Mouse (Mus musculus): Measurements from ENCODE around the gene Cd44. TPM values are rescaled to one million over a fixed set of nuclear protein-coding genes. Genes with fewer than 3 reads are reported as not detected.

Cd44 gene
- polyA plus RNA-seq, 1 experiment, result 77.1 TPM

DNA sequence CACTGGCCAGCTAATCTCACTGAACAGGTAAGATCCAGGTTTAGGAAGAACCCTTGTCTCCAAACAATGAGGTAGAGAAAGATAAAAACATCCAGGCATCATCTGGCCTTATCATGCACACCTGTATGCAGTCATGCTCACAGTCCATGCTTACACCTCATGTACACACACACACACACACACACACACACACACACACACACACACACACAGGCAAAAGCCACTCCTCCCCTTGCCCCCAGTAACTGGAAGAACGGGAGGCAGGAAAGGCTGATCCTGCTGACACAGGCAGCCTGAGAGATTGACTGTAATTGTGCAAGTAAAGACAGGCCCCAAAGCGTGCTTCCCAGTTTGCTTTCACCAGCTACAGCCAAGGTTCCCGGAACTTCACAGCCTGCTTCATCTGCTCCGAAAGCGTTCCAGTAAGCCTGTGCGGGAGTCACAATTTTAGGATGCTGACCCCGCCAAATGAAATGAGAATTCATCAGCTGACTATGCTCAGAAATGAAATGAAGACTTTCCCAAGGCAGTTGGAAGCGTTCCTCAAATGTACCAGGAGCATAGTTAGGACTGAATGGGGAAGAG is 19.4 kb downstream of the Cd44 start:
- TF ChIP-seq REST (IDR thresholded peaks at IDR 0.05; ENCODE audit: insufficient read depth, insufficient read length), result no peak
- no peak for TF ChIP-seq POLR2A (IDR thresholded peaks at IDR 0.05; ENCODE audit: insufficient read length, low read depth)
- TF ChIP-seq USF1 (IDR thresholded peaks at IDR 0.05; ENCODE audit: low read depth), result no peak
- TF ChIP-seq CEBPB (IDR thresholded peaks at IDR 0.05; ENCODE audit: insufficient read depth, poor library complexity, severe bottlenecking), result no peak
- TF ChIP-seq TCF3 (IDR thresholded peaks at IDR 0.05; ENCODE audit: insufficient read length, low read depth), result no peak
- no peak for TF ChIP-seq POLR2AphosphoS2 (IDR thresholded peaks at IDR 0.05; ENCODE audit: insufficient read length, low read depth)
- TF ChIP-seq TCF12 (IDR thresholded peaks at IDR 0.05; ENCODE audit: insufficient read depth, poor library complexity, severe bottlenecking), result no peak
- no peak for TF ChIP-seq E2F4 (IDR thresholded peaks at IDR 0.05; ENCODE audit: insufficient read depth)
- TF ChIP-seq MYOG (IDR thresholded peaks at IDR 0.05; ENCODE audit: control insufficient read depth in 1 of 3, insufficient read depth in 1 of 3, insufficient read length in 2 of 3, low read depth in 2 of 3), result no peak
- no peak for TF ChIP-seq MYOD1 (IDR thresholded peaks at IDR 0.05; ENCODE audit: control insufficient read depth in 1 of 3, insufficient read length in 2 of 3, low read depth in 2 of 3)
- Histone ChIP-seq H3ac (ENCODE audit: control insufficient read depth, insufficient read length) (no peak overlapping the region), H3K79me2 (ENCODE audit: control insufficient read depth, insufficient read depth) (peaks cover 100% of the 10 kb centered on the region), H3K4me3 (no peak overlapping the region), H3K4me2 (ENCODE audit: low read depth) (no peak overlapping the region), H3K27me3 (ENCODE audit: control insufficient read depth, insufficient read depth, insufficient read length) (no peaks in the 10 kb centered on the region), H3K36me3 (ENCODE audit: control insufficient read depth, insufficient read depth) (peaks cover 36% of the 10 kb centered on the region)

DNA sequence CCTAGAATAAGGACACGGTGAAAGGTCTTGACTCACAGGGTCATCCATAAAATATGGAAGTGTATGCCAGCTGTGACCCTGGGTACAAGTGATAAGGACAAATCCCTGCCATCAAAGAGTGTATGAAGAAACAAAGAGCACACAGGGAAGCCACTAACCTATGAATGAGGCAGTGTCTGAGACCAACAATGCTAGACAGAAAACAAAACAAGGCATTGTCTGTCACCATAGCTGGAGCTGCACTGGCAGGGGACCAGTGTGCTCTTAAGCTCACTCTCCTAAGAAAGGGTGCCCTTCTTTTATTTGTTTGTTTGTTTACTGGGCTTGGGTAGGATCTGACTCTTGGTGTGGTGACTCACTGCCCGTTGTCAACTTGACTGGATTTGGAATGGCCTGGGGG is 23.0 kb downstream of the Cd44 start:
- H3K36me3 ChIP-seq (ENCODE audit: control insufficient read depth, insufficient read depth), result peaks cover 6% of the 10 kb centered on the region

DNA sequence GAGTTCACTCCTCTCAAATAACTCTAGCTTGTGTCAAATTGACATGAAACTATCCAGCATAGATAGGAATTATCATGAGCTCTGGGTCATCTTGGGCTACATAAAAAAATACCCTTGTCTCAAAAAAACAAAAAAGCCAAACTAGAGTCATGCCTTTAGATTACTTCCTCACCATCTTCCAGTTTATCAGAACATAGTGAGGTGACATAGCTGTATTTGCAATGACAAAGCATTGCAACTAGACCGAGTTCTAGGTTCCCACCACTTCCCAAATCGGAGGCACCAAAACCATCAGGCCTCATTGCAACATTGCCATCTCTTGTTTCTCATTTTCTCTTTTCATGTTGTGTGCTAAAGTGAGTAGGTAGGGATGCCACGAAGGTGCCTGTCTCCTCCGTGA is 24.0 kb downstream of the Cd44 start:
- no peak for TF ChIP-seq MYOG (IDR thresholded peaks at IDR 0.05; ENCODE audit: control insufficient read depth in 1 of 3, insufficient read depth in 1 of 3, insufficient read length in 2 of 3, low read depth in 2 of 3)
- TF ChIP-seq SRF (IDR thresholded peaks at IDR 0.05; ENCODE audit: control insufficient read depth, insufficient read length, low read depth), result no peak
- no peak for TF ChIP-seq POLR2A (IDR thresholded peaks at IDR 0.05; ENCODE audit: insufficient read length, low read depth)
- TF ChIP-seq TCF3 (IDR thresholded peaks at IDR 0.05; ENCODE audit: insufficient read length, low read depth), result no peak
- no peak for TF ChIP-seq MYOD1 (IDR thresholded peaks at IDR 0.05; ENCODE audit: control insufficient read depth in 1 of 3, insufficient read length in 2 of 3, low read depth in 2 of 3)
- TF ChIP-seq MAX (IDR thresholded peaks at IDR 0.05; ENCODE audit: low read depth), result no peak
- no peak for TF ChIP-seq TCF12 (IDR thresholded peaks at IDR 0.05; ENCODE audit: insufficient read depth, poor library complexity, severe bottlenecking)
- Histone ChIP-seq H3K36me3 (ENCODE audit: control insufficient read depth, insufficient read depth) (peaks cover 3% of the 10 kb centered on the region), H3K4me2 (ENCODE audit: low read depth) (no peak overlapping the region), H3K27me3 (ENCODE audit: control insufficient read depth, insufficient read depth, insufficient read length) (no peaks in the 10 kb centered on the region), H3K4me3 (no peak overlapping the region), H3ac (ENCODE audit: control insufficient read depth, insufficient read length) (no peak overlapping the region), H3K79me2 (ENCODE audit: control insufficient read depth, insufficient read depth) (peaks cover 99% of the 10 kb centered on the region)

More for the DNA sequence above, 23.0 kb downstream of the Cd44 start:
- no peak for TF ChIP-seq REST (IDR thresholded peaks at IDR 0.05; ENCODE audit: insufficient read depth, insufficient read length)
- no peak for TF ChIP-seq MYOD1 (IDR thresholded peaks at IDR 0.05; ENCODE audit: control insufficient read depth in 1 of 3, insufficient read length in 2 of 3, low read depth in 2 of 3)
- no peak for TF ChIP-seq CEBPB (IDR thresholded peaks at IDR 0.05; ENCODE audit: insufficient read depth, poor library complexity, severe bottlenecking)
- TF ChIP-seq POLR2AphosphoS2 (IDR thresholded peaks at IDR 0.05; ENCODE audit: insufficient read length, low read depth), result no peak
- TF ChIP-seq MYOG (IDR thresholded peaks at IDR 0.05; ENCODE audit: control insufficient read depth in 1 of 3, insufficient read depth in 1 of 3, insufficient read length in 2 of 3, low read depth in 2 of 3), result no peak
- TF ChIP-seq TCF3 (IDR thresholded peaks at IDR 0.05; ENCODE audit: insufficient read length, low read depth), result no peak
- TF ChIP-seq TCF12 (IDR thresholded peaks at IDR 0.05; ENCODE audit: insufficient read depth, poor library complexity, severe bottlenecking), result no peak
- no peak overlapping the region for H3K4me2 ChIP-seq (ENCODE audit: low read depth)
- no peak overlapping the region for H3K4me3 ChIP-seq
- no peak overlapping the region for H3ac ChIP-seq (ENCODE audit: control insufficient read depth, insufficient read length)
- H3K79me2 ChIP-seq (ENCODE audit: control insufficient read depth, insufficient read depth), result peaks cover 100% of the 10 kb centered on the region
- H3K27me3 ChIP-seq (ENCODE audit: control insufficient read depth, insufficient read depth, insufficient read length), result no peaks in the 10 kb centered on the region

DNA sequence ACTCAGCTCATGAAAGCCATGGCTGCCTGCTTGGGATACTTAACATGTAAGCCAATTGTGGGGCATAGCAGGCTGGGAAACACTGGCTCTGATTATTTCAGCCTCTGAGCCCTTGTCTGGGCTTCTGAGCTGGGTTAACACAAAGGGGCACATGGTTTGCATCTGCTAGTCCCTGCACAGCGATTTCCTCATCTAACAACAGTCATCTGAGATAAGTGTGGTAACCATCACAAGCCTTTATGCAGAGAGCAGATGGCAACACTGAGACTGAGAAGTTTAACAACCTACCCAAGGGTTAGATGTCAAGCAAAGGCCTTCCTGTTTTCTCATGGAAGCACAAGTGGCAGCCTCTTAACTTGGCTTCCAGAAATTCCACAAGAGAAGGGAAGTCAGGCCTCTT is 25.3 kb downstream of the Cd44 start:
- Histone ChIP-seq H3K4me2 (ENCODE audit: low read depth) (no peak overlapping the region), H3K4me3 (no peak overlapping the region), H3K27me3 (ENCODE audit: control insufficient read depth, insufficient read depth, insufficient read length) (no peaks in the 10 kb centered on the region), H3K79me2 (ENCODE audit: control insufficient read depth, insufficient read depth) (peaks cover 99% of the 10 kb centered on the region), H3ac (ENCODE audit: control insufficient read depth, insufficient read length) (no peak overlapping the region), H3K36me3 (ENCODE audit: control insufficient read depth, insufficient read depth) (peaks cover 8% of the 10 kb centered on the region)
- TF ChIP-seq E2F4 (IDR thresholded peaks at IDR 0.05; ENCODE audit: insufficient read depth), result no peak

DNA sequence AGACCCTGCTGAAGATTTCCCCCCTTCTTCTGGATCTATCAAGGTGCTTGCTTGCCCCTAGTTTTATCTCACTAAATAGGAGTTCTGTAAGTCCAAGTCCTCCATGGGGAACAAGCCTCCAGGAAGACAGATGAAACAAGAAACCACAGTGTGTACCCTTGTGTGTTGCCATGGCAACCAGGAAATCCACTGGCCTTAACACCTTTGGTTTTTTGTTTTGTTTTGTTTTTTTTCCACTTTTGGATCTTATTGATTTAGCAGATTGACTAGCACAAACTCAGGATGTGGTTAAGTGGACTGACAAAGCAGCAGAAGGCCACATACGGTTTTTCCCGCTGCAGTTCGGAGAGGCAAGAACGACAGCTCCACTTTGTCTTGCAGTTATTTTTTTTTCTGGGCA is 27.6 kb downstream of the Cd44 start:
- Histone ChIP-seq H3ac (ENCODE audit: control insufficient read depth, insufficient read length) (no peak overlapping the region), H3K4me3 (no peak overlapping the region), H3K27me3 (ENCODE audit: control insufficient read depth, insufficient read depth, insufficient read length) (no peaks in the 10 kb centered on the region), H3K4me2 (ENCODE audit: low read depth) (peak overlapping the region; percentile 65), H3K36me3 (ENCODE audit: control insufficient read depth, insufficient read depth) (peaks cover 13% of the 10 kb centered on the region), H3K79me2 (ENCODE audit: control insufficient read depth, insufficient read depth) (peaks cover 99% of the 10 kb centered on the region)
- no peak for TF ChIP-seq POLR2AphosphoS2 (IDR thresholded peaks at IDR 0.05; ENCODE audit: insufficient read length, low read depth)
- no peak for TF ChIP-seq CEBPB (IDR thresholded peaks at IDR 0.05; ENCODE audit: insufficient read depth, poor library complexity, severe bottlenecking)
- TF ChIP-seq SRF (IDR thresholded peaks at IDR 0.05; ENCODE audit: control insufficient read depth, insufficient read length, low read depth), result no peak
- TF ChIP-seq MYOD1 (IDR thresholded peaks at IDR 0.05; ENCODE audit: control insufficient read depth in 1 of 3, insufficient read length in 2 of 3, low read depth in 2 of 3), result no peak
- no peak for TF ChIP-seq POLR2A (IDR thresholded peaks at IDR 0.05; ENCODE audit: insufficient read length, low read depth)
- no peak for TF ChIP-seq USF1 (IDR thresholded peaks at IDR 0.05; ENCODE audit: low read depth)
- no peak for TF ChIP-seq MYOG (IDR thresholded peaks at IDR 0.05; ENCODE audit: control insufficient read depth in 1 of 3, insufficient read depth in 1 of 3, insufficient read length in 2 of 3, low read depth in 2 of 3)
- no peak for TF ChIP-seq E2F4 (IDR thresholded peaks at IDR 0.05; ENCODE audit: insufficient read depth)
- no peak for TF ChIP-seq TCF3 (IDR thresholded peaks at IDR 0.05; ENCODE audit: insufficient read length, low read depth)
- TF ChIP-seq MAX (IDR thresholded peaks at IDR 0.05; ENCODE audit: low read depth), result no peak
- no peak for TF ChIP-seq TCF12 (IDR thresholded peaks at IDR 0.05; ENCODE audit: insufficient read depth, poor library complexity, severe bottlenecking)
- no peak for TF ChIP-seq REST (IDR thresholded peaks at IDR 0.05; ENCODE audit: insufficient read depth, insufficient read length)

Data from myocyte (in vitro differentiated cells).